Mouse (Mus musculus): ENCODE measurements around the gene Ccdc9b. TPM values are rescaled to one million over a fixed set of nuclear protein-coding genes. Genes with fewer than 3 reads are reported as not detected.

The Ccdc9b gene
- polyA plus RNA-seq (2014; fragmentation: Nextera tagmentation; extraction: Ambion mirVana), result 0.52 and 0.66 TPM in 2 replicates

DNA sequence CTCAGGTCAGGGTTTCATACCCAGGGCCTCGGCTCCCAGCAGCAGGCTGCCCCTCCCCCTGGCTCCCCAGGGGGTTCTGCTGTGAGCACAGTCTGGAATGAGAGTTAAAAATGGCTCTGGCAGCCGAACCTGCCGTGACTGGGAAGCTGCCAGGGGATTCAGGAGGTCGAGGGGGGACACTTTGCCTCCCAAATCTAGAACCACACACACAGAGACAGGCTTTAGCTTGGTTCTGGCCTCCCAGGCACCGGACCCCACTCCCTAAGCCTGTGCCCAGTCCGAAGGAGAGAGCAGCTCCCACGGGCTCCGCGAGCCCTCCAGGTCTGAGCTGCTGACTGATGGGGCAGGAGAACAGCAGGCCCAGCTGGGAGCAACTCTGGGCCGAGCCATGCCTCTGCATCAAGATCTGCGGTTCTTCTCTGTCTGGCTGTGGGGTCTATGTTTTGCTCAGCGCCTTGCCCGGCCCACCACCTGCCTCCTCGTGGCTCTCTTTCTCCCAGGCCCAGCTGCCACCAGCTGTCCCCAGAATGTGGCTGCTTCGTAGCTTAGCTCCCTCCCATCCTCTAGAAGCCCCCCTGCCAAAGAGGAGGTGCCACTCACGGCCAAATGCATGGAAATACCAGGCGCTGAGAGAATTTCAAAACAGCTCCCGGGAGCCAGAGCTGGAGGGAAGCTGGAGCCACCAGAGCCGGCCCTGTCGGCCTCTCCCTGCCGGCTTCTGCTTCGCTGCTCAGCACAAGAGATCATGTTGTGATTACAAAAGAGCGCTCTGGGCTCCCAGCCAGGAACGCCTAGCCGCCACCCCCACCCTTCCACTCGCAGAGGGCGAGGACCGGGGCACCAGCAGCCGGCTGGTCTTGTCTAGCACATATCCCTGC, at the start of gene Ccdc9b:
Ccdc9b (minus strand) TSS at position 756 of the 878 bp plus-strand sequence.
- WGBS, result 6% methylated on average over 29 of the region's 29 CpGs
- peaks cover 8% of the 10 kb centered on the region for H3K4me1 ChIP-seq (ENCODE audit: control insufficient read depth, insufficient read depth, low read length)
- peak within 1 kb of the TSS; percentile 55 for H3K9ac ChIP-seq (replicated peaks; ENCODE audit: low read length)
- no peaks in the 10 kb centered on the region for H3K9me3 ChIP-seq (replicated peaks; ENCODE audit: control insufficient read depth, low read length)
- H3K36me3 ChIP-seq (replicated peaks; ENCODE audit: control insufficient read depth, insufficient read depth, low read depth, low read length), result no peaks in the 10 kb centered on the region
- H3K27me3 ChIP-seq (ENCODE audit: control insufficient read depth, insufficient read depth, low read length), result 0 out of 2 replicates have a peak, but pooled peaks cover 4% of the 10 kb centered on the region
- DNase-seq (ENCODE audit: low spot score) (peak; percentile 71), ATAC-seq (replicated peaks; ENCODE audit: insufficient number of reproducible peaks, low FRiP score, low TSS enrichment, low read depth) (peak; percentile 75)
- peak within 1 kb of the TSS; percentile 28 for H3K4me2 ChIP-seq (ENCODE audit: low read depth, low read length)
- H3K4me3 ChIP-seq (ENCODE audit: low read depth, low read length), result 0 out of 2 replicates have a peak within 1 kb of the TSS, but pooled peaks have one; percentile 5
- H3K27ac ChIP-seq (replicated peaks; ENCODE audit: low read depth, low read length), result peak within 1 kb of the TSS; percentile 48

GRCm38 (mm10) chr2:118810861-118811260, 48.4 kb upstream of the Ccdc9b start:
- DNase-seq (ENCODE audit: low spot score), result no peak
- peaks cover 4% of the 10 kb centered on the region; the same call in 1 of the 2 replicates for H3K4me1 ChIP-seq (ENCODE audit: control insufficient read depth, insufficient read depth, low read length)
- no peaks in the 10 kb centered on the region for H3K27me3 ChIP-seq (ENCODE audit: control insufficient read depth, insufficient read depth, low read length)
- H3K27ac ChIP-seq (replicated peaks; ENCODE audit: low read depth, low read length), result no peak overlapping the region
- no peak overlapping the region for H3K4me3 ChIP-seq (ENCODE audit: low read depth, low read length)
- H3K36me3 ChIP-seq (replicated peaks; ENCODE audit: control insufficient read depth, insufficient read depth, low read depth, low read length), result no peaks in the 10 kb centered on the region
- H3K9me3 ChIP-seq (replicated peaks; ENCODE audit: control insufficient read depth, low read length), result no peaks in the 10 kb centered on the region
- no peak overlapping the region for H3K9ac ChIP-seq (replicated peaks; ENCODE audit: low read length)
- no peak for ATAC-seq (replicated peaks; ENCODE audit: insufficient number of reproducible peaks, low FRiP score, low TSS enrichment, low read depth)
- WGBS, result 22% methylated on average over 2 of the region's 2 CpGs
- no peak overlapping the region for H3K4me2 ChIP-seq (ENCODE audit: low read depth, low read length)

DNA sequence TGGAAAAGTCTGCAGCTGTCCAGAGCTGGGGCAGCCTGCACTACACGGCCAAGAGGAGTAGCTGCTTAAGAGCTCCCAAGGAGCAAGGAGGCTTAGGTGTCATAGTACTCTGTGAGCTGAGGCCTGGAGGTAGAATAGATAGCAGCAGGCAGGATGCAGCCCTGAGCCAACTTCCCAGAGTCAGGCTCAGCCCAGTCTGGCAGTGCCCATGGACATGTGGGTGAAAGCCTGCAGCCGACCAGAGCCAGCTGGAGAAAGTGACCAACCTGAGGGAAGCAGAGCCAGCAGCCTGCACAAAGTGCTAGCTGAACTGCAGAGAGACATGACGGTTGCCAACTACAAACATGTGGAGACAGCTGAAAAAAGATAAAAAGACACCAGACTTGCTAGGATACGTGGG, 44.4 kb upstream of the Ccdc9b start:
- WGBS, result 67% methylated on average over 4 of the region's 4 CpGs
- Histone ChIP-seq H3K9me3 (replicated peaks; ENCODE audit: control insufficient read depth, low read length) (no peaks in the 10 kb centered on the region), H3K4me1 (ENCODE audit: control insufficient read depth, insufficient read depth, low read length) (no peaks in the 10 kb centered on the region), H3K36me3 (replicated peaks; ENCODE audit: control insufficient read depth, insufficient read depth, low read depth, low read length) (no peaks in the 10 kb centered on the region), H3K9ac (replicated peaks; ENCODE audit: low read length) (no peak overlapping the region), H3K4me3 (ENCODE audit: low read depth, low read length) (no peak overlapping the region), H3K27me3 (ENCODE audit: control insufficient read depth, insufficient read depth, low read length) (no peaks in the 10 kb centered on the region), H3K27ac (replicated peaks; ENCODE audit: low read depth, low read length) (no peak overlapping the region), H3K4me2 (ENCODE audit: low read depth, low read length) (no peak overlapping the region)
- no peak for ATAC-seq (replicated peaks; ENCODE audit: insufficient number of reproducible peaks, low FRiP score, low TSS enrichment, low read depth)
- no peak for DNase-seq (ENCODE audit: low spot score)

GRCm38 (mm10) chr2:118805756-118806155, 43.3 kb upstream of the Ccdc9b start:
- 44% methylated on average over 3 of the region's 3 CpGs for WGBS
- Histone ChIP-seq H3K9ac (replicated peaks; ENCODE audit: low read length) (no peak overlapping the region), H3K4me1 (ENCODE audit: control insufficient read depth, insufficient read depth, low read length) (no peaks in the 10 kb centered on the region), H3K4me3 (ENCODE audit: low read depth, low read length) (no peak overlapping the region), H3K27me3 (ENCODE audit: control insufficient read depth, insufficient read depth, low read length) (no peaks in the 10 kb centered on the region), H3K36me3 (replicated peaks; ENCODE audit: control insufficient read depth, insufficient read depth, low read depth, low read length) (no peaks in the 10 kb centered on the region), H3K4me2 (ENCODE audit: low read depth, low read length) (no peak overlapping the region), H3K9me3 (replicated peaks; ENCODE audit: control insufficient read depth, low read length) (no peaks in the 10 kb centered on the region), H3K27ac (replicated peaks; ENCODE audit: low read depth, low read length) (no peak overlapping the region)
- DNase-seq (ENCODE audit: low spot score) (no peak), ATAC-seq (replicated peaks; ENCODE audit: insufficient number of reproducible peaks, low FRiP score, low TSS enrichment, low read depth) (no peak)

DNA sequence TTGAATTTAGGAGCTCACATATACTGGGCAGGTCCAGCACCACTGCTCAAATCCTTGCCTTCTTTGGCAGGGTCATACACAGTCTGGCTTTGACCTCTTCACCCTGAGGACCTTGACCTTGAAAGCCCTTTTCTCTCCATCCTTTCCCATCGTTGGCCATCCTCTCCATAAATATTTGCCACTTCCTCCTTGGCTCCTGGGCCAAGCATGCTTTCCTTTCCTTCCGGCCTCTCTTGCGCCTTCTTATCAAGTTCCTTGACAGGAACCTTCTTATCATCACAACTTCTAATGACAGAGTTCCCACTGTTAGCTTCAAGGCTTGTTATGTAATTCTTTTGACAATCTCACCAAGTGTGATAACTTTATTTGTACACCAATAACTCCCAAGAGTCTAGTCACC, 42.7 kb upstream of the Ccdc9b start:
- Histone ChIP-seq H3K9me3 (replicated peaks; ENCODE audit: control insufficient read depth, low read length) (no peaks in the 10 kb centered on the region), H3K27me3 (ENCODE audit: control insufficient read depth, insufficient read depth, low read length) (no peaks in the 10 kb centered on the region), H3K4me1 (ENCODE audit: control insufficient read depth, insufficient read depth, low read length) (no peaks in the 10 kb centered on the region), H3K4me3 (ENCODE audit: low read depth, low read length) (no peak overlapping the region), H3K27ac (replicated peaks; ENCODE audit: low read depth, low read length) (no peak overlapping the region), H3K4me2 (ENCODE audit: low read depth, low read length) (no peak overlapping the region), H3K36me3 (replicated peaks; ENCODE audit: control insufficient read depth, insufficient read depth, low read depth, low read length) (no peaks in the 10 kb centered on the region), H3K9ac (replicated peaks; ENCODE audit: low read length) (no peak overlapping the region)
- 59% methylated on average over 3 of the region's 3 CpGs for WGBS
- ATAC-seq (replicated peaks; ENCODE audit: insufficient number of reproducible peaks, low FRiP score, low TSS enrichment, low read depth) (no peak), DNase-seq (ENCODE audit: low spot score) (no peak)

- no peak overlapping the region for H3K9ac ChIP-seq (replicated peaks; ENCODE audit: low read length)
- H3K27ac ChIP-seq (replicated peaks; ENCODE audit: low read depth, low read length), result no peak overlapping the region
- WGBS, result 66% methylated on average over 2 of the region's 2 CpGs
- H3K4me2 ChIP-seq (ENCODE audit: low read depth, low read length), result no peak overlapping the region
- DNase-seq (ENCODE audit: low spot score), result no peak
- no peaks in the 10 kb centered on the region for H3K4me1 ChIP-seq (ENCODE audit: control insufficient read depth, insufficient read depth, low read length)
- H3K36me3 ChIP-seq (replicated peaks; ENCODE audit: control insufficient read depth, insufficient read depth, low read depth, low read length), result no peaks in the 10 kb centered on the region
- no peaks in the 10 kb centered on the region for H3K27me3 ChIP-seq (ENCODE audit: control insufficient read depth, insufficient read depth, low read length)
- no peak overlapping the region for H3K4me3 ChIP-seq (ENCODE audit: low read depth, low read length)
- no peak for ATAC-seq (replicated peaks; ENCODE audit: insufficient number of reproducible peaks, low FRiP score, low TSS enrichment, low read depth)
- H3K9me3 ChIP-seq (replicated peaks; ENCODE audit: control insufficient read depth, low read length), result no peaks in the 10 kb centered on the region
Observed at GRCm38 (mm10) chr2:118804474-118804873, 42.0 kb upstream of the Ccdc9b start.

DNA sequence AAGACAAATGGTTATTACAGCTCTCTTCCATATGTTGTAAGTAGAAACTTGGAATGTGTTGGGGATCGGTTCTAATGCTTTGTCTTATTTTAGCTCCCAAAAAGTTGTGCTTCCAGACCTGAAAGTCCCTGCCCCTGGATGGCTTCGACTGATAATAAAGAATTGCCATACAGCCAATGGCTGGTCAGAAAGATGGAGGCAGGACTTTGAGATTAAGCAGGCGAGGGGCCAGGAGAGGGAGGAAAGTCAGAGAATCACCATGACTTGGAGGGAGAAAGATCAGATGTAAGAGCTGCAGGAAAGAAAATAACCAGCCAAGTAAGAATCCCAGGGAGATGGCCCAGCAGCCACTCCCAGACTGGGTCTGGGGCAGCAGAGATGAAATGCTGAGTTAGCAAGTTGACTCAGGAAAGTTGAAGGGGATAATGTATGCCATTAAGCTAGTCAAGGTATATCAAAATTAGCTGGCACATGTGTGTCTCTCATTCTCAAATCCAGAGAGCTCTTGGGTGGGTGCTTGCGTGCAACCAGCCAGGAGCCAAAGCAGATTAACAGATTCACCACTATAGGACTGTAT, 40.2 kb upstream of the Ccdc9b start:
- Histone ChIP-seq H3K27ac (replicated peaks; ENCODE audit: low read depth, low read length) (no peak overlapping the region), H3K36me3 (replicated peaks; ENCODE audit: control insufficient read depth, insufficient read depth, low read depth, low read length) (no peaks in the 10 kb centered on the region), H3K9ac (replicated peaks; ENCODE audit: low read length) (no peak overlapping the region), H3K4me2 (ENCODE audit: low read depth, low read length) (no peak overlapping the region), H3K9me3 (replicated peaks; ENCODE audit: control insufficient read depth, low read length) (no peaks in the 10 kb centered on the region), H3K4me1 (ENCODE audit: control insufficient read depth, insufficient read depth, low read length) (no peaks in the 10 kb centered on the region), H3K4me3 (ENCODE audit: low read depth, low read length) (no peak overlapping the region), H3K27me3 (ENCODE audit: control insufficient read depth, insufficient read depth, low read length) (no peaks in the 10 kb centered on the region)
- WGBS, result 71% methylated on average over 4 of the region's 4 CpGs
- DNase-seq (ENCODE audit: low spot score) (no peak), ATAC-seq (replicated peaks; ENCODE audit: insufficient number of reproducible peaks, low FRiP score, low TSS enrichment, low read depth) (no peak)

- no peak overlapping the region for H3K27ac ChIP-seq (replicated peaks; ENCODE audit: low read depth, low read length)
- H3K4me1 ChIP-seq (ENCODE audit: control insufficient read depth, insufficient read depth, low read length), result no peaks in the 10 kb centered on the region
- H3K4me2 ChIP-seq (ENCODE audit: low read depth, low read length), result no peak overlapping the region
- no peak overlapping the region for H3K9ac ChIP-seq (replicated peaks; ENCODE audit: low read length)
- H3K4me3 ChIP-seq (ENCODE audit: low read depth, low read length), result no peak overlapping the region
- WGBS, result 82% methylated on average over 4 of the region's 4 CpGs
- no peaks in the 10 kb centered on the region for H3K9me3 ChIP-seq (replicated peaks; ENCODE audit: control insufficient read depth, low read length)
- no peaks in the 10 kb centered on the region for H3K36me3 ChIP-seq (replicated peaks; ENCODE audit: control insufficient read depth, insufficient read depth, low read depth, low read length)
- no peak for DNase-seq (ENCODE audit: low spot score)
- no peak for ATAC-seq (replicated peaks; ENCODE audit: insufficient number of reproducible peaks, low FRiP score, low TSS enrichment, low read depth)
- no peaks in the 10 kb centered on the region for H3K27me3 ChIP-seq (ENCODE audit: control insufficient read depth, insufficient read depth, low read length)
Observed at GRCm38 (mm10) chr2:118793636-118794035, 31.2 kb upstream of the Ccdc9b start.
